Mouse (Mus musculus): ENCODE data around the gene Nhsl1.

Nhsl1 gene

DNA sequence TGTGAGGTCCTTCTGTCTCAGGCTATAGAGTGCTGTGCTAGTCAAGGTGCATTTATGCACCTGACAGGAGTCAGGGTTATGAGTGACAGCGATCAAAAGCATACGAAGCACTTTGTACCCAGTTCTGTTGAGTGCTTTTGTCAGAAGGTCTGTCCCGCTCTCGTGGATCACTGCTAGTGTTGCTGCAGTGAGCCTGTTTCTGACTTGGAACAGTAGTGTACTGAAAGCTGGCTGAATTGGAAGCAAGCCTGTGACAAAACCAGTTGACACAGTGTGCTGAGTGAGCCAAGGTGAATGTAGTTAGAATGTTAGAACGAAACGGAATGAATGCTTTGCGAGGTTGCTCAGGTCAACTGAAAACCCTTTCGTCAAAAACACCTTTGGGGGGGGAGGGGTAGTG, 82.2 kb downstream of the Nhsl1 start:
- DNase-seq (ENCODE audit: extremely low spot score), result no peak

DNA sequence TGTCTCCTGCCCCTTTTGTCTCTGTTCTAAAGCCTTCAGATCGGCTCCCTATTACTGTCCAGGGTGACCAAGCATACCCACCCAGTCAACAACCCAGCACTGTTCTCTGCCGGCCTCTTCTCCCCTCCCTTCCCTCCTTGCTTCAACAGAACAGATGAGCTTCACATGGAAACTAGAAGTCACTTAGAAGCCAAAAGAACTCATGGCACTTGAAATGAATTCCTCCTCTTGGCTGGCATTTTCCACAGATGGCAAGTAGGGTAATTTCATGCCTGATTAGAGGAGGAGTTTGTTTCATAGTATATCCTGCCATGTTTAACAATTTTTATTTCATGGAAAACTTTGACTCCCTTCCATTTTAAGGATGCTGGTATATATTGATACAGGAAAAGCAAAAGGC, 85.2 kb downstream of the Nhsl1 start:
- DNase-seq (ENCODE audit: extremely low spot score), result no peak

DNA sequence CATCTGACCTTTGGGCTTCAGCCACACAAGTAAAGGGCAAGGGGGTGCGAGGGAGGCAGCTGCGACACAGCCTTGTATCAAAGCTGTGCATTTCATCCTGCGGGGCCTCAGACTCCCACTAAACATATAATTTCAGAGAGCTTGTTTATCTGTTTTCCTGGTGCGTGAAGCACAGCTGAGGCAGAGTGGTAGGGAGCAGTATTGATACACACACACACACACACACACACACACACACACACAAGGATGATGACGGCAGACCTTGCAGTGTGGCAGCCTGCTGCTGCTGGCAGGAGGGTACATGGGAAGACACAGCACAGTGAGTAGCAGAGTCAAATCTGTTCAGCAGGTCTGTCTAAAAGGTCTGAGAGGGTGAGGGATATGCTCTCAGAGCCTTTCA, 85.9 kb downstream of the Nhsl1 start:
- DNase-seq (ENCODE audit: extremely low spot score), result no peak

DNA sequence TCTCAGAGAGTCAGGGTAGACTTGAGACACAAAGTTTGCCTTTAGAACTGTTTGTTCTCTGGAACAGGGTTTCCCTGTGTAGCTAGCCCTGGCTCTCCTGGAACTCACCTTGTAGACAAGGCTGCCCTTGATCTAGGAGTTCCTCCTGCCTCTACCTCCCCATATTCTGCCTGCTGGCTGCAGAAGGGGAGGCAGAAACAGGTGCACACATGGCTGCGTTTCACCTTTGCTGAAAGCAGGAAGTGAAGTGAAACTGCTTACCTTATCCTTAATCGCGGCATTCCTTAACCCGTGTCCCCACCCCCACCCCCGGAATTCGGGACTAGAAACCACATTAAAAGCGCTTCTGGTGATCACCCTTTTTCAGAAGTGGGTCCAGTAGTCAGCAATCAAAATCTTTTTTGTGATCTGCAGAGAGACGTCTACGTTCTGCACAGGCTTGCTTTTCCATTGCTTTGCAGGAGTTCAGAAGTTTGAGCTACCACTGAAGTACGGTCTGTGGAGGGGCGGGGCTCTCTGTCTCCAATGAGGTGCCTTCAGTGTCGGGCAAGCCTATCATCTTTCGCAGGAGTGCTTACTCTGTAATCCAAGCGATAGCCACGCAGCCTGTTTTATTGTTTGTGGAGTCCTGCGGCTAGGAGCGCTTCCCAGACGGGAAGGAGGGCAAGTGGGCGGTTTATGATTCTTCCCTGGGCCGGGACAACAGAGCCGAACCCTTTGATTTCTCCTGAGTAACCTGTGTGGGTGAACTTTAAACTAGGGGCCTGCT, 88.5 kb downstream of the Nhsl1 start:
- peak; percentile 85 for DNase-seq (ENCODE audit: extremely low spot score)

DNA sequence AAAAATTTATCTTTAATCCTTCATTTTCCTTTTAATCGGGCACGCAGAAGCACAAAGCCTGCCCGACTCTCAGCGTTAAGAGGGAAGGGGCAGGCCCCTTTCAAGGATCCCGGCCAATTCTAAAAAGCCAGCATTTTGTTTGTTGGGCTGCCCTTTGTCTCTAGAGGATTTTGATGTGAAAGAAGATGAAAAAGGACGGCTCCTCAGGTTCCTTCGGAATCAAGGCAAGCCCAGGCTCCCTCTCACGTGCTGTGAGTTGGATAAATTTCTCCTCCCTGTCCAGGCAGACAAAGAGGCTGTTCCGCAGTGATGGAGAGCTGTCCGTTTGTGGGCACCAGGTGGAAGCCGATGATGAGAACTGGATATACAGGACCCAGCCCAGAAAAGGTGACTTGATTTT, 89.3 kb downstream of the Nhsl1 start:
- no peak for DNase-seq (ENCODE audit: extremely low spot score)

DNA sequence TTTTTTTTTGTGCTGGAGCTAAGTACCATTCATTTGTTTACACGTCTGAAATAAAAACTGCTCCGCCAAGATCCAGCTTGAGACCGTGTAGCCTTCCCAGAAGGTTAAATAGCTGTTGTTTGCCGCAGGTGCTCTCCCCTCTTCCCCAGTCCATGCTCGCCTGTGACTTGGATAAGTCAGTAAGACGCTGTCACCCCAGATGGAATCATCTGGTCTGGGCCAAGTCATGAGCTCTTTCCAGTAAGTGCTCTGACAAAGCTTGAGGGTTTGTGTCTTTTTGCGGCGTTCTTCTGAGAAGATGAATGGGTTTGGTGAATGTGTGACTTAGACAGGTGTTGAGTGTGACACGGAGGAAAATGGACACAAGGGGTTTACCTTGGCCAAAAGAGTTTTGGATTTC, 89.8 kb downstream of the Nhsl1 start:
- DNase-seq (ENCODE audit: extremely low spot score), result no peak

DNA sequence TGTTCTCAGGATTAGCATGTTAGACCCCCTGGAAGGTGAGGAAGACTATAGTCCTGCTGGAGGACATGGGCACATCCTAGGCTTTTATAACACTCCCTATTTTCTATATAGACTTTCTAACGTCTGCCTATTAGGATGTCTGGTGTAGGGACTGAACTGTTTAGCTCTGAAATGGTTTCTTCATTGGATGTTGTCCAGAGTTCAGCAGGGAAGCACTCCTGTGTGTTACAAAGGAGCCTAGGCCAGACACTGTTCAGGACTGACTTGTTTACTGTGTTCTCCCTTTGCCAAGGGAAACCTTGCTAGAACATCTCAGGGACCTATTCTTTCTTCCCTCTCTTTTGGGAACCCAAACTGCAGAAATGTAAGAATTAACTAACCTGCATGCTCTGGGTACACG, 90.3 kb downstream of the Nhsl1 start:
- no peak for DNase-seq (ENCODE audit: extremely low spot score)

DNA sequence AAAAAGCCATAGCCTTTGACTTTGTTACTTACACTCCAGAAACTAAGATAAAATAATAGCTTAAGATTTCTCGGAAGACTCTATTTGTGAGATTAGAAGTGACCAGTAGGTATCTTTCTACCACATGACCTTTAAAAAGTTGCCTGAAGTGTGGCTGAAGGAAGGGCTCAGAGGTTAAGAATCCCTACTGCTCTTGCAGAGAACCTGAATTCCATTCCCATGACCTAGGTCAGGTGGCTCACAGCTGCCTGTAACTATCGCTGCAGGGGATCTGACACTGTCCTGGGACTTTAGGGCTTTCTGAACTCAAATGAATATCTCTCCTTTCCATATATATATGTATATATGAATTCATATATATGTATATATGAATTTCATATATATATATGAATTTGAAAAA, 92.5 kb downstream of the Nhsl1 start:
- no peak for DNase-seq (ENCODE audit: extremely low spot score)

DNA sequence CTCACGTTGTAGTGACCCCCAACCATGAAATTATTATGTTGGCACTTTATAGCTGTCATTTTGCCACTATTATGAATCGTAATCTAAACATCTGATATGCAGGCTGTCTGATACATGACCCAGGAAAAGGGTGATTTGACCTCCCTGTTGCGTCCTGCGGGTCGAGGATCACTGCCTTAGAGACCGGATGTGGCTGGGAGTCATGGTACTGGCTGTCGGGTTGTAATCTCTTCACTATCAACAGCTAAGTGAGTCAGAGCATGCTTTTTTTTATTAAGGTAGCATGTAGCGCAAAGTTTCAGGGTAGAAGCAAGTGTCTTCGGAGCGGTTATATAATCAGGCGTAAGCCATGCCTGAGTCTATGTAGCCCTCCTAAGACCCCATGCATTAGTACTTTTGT, 97.2 kb downstream of the Nhsl1 start:
- no peak for DNase-seq (ENCODE audit: extremely low spot score)

DNA sequence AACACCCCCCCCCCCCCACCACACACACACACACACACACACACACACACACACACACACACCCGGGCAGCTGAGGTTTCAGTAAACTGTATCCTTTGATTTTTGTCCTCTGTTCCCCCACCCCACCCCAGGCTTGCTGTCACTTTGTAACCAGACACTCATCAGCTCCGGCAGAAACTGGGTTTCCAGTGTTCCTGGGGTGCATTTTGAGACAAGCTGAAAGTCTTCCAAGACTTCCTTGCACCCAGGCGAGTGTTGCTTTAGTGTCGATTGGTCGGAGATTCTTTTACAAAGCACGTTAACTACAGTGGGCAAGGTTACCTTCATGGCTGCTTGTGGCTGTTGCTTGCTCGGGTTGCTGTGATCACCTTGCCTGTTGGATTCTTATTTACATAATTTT, 99.4 kb downstream of the Nhsl1 start:
- DNase-seq (ENCODE audit: extremely low spot score), result no peak

DNA sequence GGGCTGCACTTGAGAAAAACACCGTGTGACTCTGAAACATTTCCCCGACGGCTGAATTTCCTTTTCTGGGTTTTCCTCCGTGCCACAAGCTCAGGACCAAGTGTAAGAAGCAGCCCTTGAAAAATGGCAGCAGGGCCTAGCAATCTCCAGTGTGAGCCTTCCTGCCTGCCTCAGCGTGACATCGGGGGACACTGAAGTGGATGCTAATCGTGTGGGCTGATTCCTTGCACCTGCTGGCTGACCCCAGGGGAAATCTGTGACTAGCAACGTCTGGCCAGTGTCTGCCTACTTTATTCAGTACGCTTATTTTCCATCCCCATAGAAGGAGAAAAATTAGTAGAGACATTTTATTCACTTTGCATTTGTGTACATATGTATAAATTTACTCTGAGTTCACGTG, 100.7 kb downstream of the Nhsl1 start:
- DNase-seq (ENCODE audit: extremely low spot score), result no peak

DNA sequence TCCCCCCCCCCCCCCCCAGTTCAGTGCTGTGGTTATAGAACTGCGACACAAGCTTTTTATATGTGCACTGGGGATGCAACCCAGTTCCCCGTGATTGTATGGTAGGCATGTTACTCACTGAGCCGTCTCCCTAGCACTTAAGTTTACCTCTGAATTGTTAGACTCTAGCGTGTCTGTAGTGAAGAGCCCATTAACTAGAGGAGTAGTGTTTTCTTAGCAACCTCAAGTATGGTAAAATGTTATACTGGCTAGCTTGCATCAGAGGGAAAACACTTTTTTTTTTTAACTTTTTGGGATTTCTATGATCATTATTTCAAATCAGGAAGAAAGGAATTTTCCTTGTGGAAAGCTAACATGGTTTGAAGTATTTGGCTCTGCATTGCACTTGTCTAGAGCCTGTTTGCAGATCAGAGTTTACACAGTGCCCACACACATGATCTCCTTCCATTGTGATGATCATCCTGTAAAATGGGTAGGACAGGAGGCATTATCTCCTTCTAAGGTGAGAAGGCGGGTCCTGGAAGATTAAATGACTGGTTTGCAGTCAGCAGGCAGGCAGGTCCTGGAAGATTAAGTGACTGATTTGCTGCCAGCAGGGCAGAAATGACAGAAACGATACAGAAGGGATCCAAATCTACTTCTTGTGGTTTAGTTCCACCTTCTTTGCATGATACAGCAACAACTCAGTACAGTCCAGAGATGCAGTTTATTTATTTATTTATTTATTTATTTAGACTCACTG, 101.6 kb downstream of the Nhsl1 start:
- no peak for DNase-seq (ENCODE audit: extremely low spot score)

DNA sequence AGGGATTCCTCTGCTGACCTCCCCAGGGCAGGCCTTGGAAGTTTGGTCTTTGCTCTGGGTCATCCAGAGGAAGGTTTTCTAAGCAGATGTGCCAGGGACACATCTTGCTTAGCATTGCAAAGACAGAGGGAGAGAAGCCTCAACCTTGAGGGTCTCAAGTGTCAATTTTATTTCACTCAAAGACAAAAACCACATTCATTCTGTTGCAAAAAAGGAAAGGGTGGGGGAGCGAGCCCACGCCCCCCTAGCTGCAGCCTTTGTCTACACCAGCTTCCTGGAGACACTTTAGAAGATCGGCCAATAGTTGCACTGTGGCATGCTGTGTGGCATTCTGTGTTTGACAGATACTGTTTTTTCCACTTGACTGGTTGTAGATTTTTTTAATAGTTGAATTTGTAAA, 104.2 kb downstream of the Nhsl1 start:
- DNase-seq (ENCODE audit: extremely low spot score), result no peak

DNA sequence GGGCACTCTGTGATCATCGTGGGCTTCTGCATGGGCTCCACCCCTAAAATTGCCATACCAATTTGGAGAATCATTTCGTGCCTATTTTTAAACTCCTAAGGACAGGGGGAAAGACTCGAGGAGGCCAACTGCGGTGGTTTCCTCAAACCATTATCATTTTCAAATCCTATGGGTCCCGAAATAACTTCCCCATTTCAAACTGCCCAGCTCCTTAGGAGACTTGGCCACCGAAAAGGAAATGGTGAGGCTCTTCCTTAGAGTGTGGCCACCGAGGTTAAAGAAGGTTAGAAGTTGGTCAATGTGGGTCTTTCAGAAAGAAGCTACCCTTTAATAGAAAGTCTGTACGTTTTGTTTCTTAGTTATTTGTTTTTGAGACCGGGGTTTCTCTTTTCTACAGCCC, 104.8 kb downstream of the Nhsl1 start:
- DNase-seq (ENCODE audit: extremely low spot score), result no peak

DNA sequence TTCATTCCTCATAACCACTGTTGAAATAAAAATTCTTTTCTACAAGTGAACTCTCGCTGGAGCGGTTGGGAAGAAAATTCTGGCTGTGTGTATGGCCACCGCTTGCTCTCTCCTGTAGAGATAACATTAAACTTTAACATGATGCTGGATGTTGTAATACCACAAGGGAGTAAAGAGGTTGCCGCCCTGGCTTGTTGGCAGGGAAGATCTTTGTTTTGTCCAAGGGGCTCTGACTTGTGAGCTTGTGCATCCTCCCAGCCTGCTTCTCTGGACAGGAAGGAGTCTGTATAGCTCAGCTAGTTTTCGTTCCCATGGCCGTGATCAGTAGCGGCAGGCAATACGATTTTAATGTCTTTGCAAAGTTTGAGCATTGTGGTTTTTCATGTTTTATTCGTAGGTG, 109.1 kb downstream of the Nhsl1 start:
- DNase-seq (ENCODE audit: extremely low spot score), result no peak

DNA sequence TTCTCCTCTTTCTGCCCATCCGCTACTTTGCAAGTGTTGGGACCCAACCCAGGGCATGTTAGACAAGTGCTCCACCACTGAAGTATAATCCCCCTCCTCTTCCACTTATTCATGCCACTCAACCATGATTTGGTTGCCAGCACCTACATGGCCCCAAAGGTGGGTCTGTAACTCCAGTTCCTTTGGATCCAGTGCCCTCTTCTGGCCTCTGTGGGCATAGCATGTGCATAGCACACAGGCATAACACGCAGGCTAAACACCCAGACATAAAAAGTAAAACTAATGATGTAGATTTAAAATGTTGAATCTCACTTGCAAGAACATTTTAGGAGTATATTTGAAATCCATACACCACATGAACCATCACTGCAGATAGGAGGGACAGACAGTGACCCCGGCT, 110.7 kb downstream of the Nhsl1 start:
- DNase-seq (ENCODE audit: extremely low spot score), result no peak

DNA sequence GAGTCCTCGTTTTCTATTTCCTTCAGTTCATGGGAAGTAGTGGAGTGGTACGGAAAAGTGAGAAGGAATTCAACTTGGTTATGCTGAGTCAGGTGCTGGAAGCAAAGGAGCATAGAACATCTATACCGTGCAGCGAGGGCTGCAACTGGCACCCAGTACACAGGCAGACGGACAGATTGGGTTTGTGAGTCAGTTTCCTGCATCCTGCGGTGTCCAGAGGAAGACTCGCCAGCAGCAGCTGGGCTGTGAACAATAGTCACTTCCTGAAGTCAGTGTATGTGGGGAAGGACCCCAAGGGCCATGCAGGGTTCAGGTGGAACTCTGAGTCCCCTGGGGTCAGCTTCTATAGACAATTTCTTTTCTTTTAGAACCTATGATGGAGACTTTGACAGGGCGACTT, 111.4 kb downstream of the Nhsl1 start:
- no peak for DNase-seq (ENCODE audit: extremely low spot score)

DNA sequence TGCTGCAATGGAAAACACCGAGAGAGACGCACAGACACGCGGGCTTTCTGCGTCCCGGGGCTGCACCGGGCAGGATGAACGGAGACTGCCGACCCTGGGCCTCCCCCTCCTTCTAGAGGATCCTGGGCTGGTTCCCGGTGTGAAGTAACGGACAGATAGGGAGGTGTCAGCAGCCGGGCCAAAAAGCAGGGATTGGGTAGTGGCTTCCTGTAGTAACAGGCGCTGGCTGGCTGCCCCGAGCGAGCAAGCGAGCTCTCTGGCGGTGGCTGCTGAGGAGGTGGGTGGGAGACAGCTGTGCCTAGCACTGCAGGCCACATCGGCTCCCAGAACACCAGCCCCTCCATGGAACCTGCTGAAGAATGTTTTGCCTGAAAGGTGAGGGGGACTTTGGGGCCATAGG, 112.2 kb downstream of the Nhsl1 start:
- peak; percentile 59 for DNase-seq (ENCODE audit: extremely low spot score)

DNA sequence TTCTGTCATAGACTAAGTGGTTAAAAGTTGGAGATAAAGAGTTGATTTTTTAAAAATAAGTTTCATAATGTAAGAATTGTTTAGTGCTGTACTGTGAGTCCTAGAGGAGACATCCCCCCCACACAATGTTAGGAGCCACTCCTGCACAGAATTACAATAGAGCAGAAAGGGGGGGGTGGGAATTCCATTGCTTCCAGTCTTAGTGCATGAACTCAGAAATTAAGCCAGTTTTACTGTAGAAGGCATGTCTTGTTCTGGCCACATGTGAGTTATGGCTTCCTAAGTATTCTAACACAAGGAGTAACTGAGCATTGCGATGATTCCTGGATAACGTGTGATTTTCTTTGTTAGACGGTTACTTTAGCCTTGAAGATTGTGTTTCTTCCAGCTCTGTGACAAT, 112.8 kb downstream of the Nhsl1 start:
- DNase-seq (ENCODE audit: extremely low spot score), result no peak

DNA sequence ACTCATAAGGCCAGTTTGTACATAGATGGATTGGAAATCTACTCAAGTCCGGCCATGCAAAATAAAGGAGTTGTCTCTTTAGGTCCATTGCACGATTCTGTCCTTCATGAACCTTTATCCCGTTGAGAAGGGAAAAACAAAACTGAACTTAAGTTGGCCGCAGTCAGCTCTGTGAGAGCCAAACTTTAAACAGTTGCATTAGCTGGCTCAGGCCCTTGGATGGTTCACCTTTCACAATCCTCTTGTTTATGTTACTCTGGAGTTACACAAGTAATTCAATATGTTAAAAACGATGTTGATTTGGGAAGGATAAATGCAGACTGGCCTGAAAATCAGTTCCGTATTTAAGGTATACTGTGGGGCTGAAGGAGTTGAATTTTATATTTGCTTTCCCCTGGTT, 116.7 kb downstream of the Nhsl1 start:
- DNase-seq (ENCODE audit: extremely low spot score), result no peak

DNA sequence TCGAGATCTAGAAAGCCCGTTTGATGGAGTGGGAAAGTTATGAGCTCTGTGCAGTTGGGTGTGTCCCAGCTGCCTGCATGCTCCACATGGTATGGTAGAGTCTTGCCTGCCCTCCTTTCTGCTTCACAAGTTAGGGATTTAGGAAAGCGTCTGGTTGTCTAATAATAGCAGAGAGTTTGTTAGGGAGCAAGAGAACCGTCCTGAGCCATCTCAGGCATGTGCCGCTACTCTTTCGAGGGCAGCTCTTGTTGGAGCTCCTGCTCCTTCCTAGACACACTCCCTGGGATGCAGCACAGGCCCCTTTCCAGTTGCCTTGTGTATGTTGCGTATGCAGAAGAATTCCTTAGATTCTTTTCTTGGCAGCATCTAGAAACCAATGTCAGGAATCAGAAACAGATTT, 117.2 kb downstream of the Nhsl1 start:
- no peak for DNase-seq (ENCODE audit: extremely low spot score)

DNA sequence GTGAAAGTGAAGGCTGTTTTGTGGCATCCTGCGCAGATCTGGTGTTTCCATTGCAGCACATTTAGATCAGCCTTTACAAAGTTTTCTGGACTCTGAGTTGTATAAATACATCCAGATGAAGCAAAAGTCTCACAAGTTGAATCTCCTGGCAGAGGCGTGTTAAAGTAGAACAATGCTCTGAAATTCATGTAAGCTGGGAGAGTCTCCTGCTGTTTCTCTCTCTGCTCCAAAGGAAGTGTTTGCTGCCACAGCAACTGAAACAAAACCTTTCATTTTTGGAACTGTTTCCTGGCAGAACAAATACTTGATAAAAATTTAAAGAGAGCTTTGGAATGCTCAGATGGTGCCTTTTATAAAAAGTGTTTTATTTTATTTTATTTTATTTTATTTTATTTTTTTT, 118.8 kb downstream of the Nhsl1 start:
- no peak for DNase-seq (ENCODE audit: extremely low spot score)

DNA sequence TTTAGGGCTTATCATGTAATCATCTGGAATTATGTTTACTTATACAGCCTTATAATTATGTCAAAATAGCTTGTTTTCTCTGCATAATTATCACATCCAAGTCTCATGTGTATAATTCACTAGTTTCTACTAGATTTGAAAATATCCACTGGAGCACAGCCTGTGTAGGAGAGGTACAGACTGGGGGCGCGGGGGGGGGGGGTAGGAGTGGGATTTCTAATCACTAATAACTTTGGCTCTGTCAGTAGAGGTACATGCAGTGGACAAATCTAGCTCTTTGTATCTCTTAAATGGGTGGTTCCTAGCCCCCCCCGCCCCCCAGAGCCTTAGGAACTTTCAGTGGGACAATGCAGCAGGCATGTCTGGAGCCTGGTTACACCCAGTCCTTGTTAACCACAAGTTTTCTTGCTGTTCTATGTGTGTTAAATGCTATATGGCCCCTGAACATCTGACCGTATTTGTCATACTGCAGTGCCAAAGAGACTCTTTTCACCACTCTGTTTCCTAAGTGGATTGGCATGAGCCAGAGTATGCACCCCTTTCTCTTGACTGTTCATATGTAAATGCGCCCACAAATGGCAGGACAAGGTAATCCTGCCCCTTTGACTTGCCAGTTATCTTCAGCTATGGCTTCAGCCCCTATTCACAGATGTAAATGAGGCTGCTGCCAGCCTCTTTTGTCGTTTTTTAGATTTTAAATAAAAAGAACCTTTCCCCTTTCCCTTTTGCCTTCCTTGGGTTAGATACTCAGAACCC, 127.0 kb downstream of the Nhsl1 start:
- DNase-seq (ENCODE audit: extremely low spot score), result no peak

All from embryo, embryonic 9.5 days (tissue).